Mouse (Mus musculus) gastrocnemius, postnatal 14 days (tissue): ENCODE results near the gene Cyct. TPM values are rescaled to one million over a fixed set of nuclear protein-coding genes. Genes with fewer than 3 reads are reported as not detected.

Experiments used
- DNase-seq: peaks from one replicate; pipeline ENCODE4 v3.0.0; 2021; ENCODE audit warnings: mixed read lengths
- intact Hi-C: fragments of 180-260 bp; cut with DNase I; formaldehyde crosslinking; loops from one replicate; pipeline ENCODE4 v1.15.1; 2025; ENCODE audit warnings: low total_unique reads
- microRNA-seq, 2 experiments: library from miRNA; unstranded; fragments of <30 nt; microRNA quantifications; one replicate each; pipeline ENCODE4 v1.2.0; 2021
- total RNA-seq, 2 experiments: library from RNA; stranded (reverse); gene quantifications; 2 replicates each; pipeline ENCODE4 v1.2.3; 2021

The Cyct gene
- total RNA-seq, 2 experiments from 2014 or later: not detected

DNA sequence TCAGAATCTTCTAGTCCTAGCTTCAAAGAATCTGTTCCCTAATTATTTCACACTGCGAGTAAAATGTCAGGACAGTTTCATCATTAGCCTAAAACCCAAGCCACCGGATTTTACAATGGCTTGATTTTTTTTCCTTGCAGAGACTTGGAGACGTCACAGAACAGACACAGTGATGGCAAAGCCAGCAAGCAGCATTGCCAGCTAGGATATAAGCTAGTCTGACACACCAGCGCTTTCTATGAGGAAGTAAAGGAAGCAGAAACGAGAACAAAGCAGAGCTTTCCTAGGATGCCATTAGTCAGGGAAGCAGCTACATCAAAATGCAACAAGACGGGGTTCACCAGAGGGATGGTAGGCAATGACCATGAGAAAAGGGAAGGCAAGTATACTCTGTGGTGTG lies 12.4 kb downstream of the Cyct start:
- DNase-seq: no peak
- intact Hi-C loops: no loop called here

DNA sequence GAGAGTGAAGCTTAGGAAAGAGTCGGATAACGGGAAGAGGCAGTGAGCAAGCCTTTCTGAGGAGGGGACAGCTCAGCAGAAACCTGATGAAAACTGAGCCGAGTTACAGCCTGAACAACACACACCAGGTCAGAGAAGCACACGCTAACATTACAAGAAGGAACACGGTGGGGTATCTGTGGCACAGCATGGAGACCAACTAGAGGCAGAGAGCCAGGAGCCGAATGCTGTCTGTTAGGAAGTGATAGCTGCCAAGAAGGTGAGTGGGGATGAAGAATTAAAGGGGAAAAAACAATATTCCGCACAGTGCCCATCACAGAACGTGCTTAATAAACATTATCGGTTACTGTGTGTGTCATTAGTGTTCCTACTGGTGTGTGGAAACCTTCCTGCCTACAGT lies 18.1 kb downstream of the Cyct start:
- DNase-seq: no peak
- intact Hi-C loops: no loop called here

DNA sequence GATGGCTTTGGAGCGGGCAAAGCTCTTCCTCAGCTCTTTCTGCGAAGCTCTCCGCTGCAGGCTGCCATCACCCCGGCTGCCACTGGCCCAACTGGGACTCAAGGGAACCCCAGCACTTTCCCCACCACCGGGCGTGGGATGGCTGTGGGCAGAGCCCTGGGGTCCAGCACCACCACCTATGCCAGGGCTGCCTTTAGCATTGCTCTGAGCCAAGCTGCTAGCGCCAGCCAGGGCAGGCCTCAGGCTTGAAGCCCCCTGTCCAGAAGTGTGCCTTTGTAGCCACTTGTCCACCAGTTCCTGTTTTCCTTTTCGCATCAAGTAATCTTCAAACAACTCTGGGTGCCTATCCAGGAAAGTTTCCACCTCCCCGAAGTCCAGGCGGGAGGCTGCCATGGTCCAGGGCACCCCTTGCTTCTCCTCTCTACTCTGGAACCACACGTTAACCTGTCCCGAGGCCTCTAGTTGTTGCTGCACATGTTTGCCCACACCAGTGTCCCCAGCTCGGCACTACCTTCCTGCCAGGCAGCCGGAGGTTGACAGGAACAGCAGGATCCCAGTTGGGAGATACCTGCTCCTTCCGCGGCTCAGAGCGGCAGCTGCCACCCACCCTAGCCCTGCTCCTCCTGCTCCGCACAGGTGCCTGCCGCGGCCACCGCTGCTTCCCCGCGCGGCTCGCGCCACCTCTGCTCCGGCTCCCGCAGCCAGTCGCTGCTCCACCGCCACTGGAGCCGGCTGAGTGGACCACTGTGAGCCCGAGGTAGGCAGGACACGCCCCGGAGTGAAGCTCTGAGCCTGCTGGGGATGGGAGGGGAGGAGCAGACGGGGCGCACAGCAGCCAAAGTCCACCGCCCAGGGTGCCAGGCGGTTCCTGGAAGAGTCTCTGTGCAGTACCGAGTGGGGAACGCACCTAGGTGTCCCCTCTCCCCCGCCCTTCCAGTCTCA lies 21.8 kb downstream of the Cyct start, which contains the start of gene Pde11a:
Pde11a (minus strand) TSS at position 560 of the 942 bp plus-strand sequence.
- DNase-seq: no peak
- intact Hi-C loops: no loop called here

DNA sequence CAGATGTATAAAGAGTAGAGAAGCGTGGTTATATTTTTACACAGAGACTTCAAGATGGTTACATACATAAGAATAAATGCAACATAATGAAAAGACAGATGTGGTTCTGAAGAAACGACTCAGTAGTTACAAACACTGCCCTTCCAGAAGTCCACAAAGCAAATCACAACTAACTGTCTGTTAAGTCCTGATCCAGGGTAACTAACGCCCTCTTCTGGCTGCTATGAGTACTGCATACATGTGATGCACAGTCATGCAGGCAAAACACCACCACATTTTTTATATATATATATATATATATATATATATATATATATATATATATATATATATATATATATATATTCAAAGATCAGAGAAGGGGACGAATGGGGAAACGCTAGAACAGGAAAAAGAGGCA lies 25.7 kb downstream of the Cyct start:
- intact Hi-C loops: no loop called here
- DNase-seq: no peak

DNA sequence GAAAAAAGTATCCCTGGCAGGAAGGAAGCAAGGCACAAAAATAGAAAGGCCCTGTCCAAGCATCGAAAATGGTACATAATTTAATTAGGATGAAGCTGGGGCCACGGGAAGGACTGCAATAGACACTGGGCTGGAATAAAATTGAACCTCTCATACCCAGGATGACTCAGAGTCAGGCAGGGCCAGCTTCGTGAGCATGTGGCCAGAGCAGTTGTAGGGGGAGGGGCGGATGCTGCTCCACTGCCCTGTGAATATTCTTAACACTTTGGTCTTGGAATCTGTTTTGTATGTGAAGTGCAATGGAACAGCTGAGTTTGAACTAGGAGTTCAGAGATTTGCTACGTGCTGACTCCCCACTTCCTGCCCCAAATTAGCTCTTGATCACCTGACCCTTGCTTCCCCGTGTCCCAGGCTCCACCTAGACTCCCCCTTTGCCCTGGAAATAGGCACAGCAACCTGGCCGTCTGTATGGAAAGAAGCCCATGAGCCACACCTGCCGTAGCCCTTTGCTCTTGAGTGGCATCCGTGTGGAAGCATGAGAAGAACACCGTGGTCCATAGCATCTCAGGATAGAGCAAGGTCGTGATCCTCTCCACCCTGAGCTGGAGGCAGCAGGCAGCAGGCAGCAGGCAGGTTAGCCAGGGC lies 28.0 kb downstream of the Cyct start:
- no peak for DNase-seq
- intact Hi-C loops: no loop called here

DNA sequence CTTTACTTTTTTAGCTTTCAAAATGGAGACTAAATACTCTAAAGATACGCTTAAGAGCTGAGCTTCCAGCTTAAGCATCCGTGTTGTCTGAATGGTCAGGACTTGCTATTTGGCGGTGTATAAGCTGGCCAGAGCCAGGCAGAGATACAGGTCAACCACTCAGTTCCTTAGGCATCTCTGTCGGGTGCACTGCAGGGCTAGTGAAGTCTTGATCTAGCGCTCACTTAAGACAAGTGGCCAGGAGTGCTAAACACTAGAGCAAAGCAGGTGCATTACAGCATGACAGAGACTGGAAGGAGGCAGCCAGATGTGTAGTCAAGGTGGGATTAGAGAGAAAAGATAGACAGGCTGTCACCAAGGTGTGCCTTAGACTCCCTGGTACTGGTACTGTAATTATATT lies 30.2 kb downstream of the Cyct start:
- intact Hi-C loops: no loop called here
- DNase-seq: no peak

DNA sequence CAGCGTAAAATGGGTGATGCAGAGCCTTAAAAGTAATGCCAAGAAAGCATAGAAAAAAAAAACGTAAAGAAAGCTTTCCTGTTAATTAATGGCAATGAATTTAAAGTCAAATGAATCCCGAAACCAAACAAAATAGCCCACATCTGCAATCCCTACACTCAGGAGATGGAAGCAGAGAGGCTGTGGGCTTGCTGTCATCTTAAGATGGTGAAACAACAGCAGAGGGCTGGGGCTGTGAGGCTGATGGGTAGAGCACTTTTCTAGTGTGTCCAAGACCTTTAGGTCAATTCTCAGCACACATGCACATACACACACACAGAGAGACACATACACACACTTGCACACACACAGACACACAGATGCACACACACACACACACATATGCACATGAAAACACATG lies 34.1 kb downstream of the Cyct start:
- intact Hi-C loops: no loop called here
- DNase-seq: no peak

DNA sequence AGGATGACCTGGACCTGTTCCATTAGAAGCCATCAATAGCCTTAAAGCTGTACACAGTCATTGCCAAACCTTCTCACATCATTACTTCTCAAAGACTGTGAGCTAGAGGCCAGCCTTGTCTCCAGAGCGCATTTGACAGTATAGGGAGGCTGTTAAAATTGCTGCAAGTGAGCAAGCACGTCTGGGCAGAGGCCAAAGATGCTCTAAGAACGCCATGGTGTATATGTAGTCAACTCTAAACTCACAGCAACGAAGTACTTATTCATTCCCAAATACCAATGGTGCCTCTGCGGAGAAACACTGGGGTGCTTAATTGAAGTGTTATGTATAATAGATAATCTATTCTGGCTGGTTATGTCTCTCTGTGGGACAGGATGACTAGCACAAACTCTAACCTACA lies 35.8 kb downstream of the Cyct start:
- DNase-seq: no peak
- intact Hi-C loops: no loop called here

DNA sequence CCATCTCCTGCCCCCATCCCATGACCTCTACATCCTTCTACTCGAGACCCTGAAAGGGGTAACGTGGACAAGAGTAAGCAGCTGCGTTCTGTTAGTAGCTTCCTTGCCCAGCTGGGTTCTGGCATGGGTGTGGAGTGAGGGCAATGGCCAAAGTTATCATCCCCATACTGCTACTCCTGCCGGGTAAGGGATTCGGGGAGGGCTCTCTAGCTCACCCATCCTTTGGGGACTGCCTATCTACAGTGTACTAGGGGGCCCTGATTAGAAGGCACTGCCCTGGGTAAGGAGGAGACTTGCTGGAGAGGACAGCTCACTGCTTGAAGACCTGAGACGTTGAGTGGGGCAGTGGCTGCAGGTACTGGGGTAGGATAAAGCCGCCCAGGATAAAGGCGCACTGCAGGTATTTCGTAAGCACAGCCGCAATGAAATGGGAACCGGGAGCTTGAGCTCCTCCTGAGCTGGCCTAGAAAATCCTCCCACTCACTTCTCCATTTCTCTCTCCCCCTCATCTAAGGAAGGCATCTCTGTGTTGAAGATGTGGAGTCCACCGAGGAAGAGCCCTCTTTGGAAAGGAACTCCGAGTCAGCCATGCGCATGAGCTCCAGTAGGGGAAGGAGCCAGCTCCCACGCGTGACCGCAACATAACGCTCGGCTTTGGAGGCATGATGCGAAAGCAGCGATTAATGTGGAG lies 36.9 kb downstream of the Cyct start:
- no peak for DNase-seq
- intact Hi-C loops: no loop called here

DNA sequence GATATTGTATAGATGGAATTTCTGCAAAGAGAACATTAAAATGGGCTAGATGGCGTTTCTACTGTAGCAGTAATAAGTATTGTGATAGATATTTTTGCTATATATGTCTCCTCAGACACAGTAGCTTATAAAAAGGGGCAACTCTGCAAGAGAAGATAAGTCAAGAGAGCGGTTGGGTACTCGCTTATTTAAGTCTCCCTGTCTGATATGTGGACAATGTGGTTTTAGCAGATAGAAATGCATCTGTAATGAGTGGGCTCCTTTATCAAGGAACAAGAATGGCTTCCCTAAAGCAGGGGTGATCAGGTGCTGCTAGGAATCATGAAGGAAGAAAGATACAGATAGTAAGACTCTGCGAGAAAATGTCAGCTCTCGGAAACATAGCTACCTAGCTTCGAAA lies 39.9 kb downstream of the Cyct start:
- DNase-seq: no peak
- intact Hi-C loops: no loop called here

DNA sequence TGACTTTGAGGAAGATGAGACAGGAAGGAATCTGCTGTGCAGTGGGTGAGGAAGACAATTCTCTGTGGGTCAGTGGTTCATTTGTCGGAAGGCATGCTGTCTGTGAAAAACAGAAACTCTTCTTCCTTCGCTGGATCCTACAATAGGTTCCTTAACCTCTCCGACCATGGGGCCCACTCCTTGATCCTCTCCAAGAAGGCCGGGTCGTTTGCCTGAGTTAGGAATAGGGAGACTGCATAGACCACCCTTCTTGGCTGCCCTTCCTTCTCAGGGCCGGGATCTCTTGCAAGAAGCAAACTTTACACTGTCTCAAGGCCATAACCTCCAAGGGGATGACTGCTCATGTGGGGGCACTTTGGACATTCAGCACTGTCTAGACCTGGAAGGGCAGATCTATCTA lies 41.0 kb downstream of the Cyct start:
- no peak for DNase-seq
- intact Hi-C loops: no loop called here

Small RNAs within 50 kb of the gene (microRNA-seq; reads per million reads assigned to microRNA genes)
- 0 reads per million in 2 experiments for gene Gm44337

Other genes with a start within 250 kb of the Cyct start
- gene Pde11a, start 21.7 kb downstream of the Cyct start, total RNA-seq: under 1 TPM; 0.07 to 0.14 TPM
- gene Rbm45, start 9.5 kb upstream of the Cyct start, total RNA-seq: 10 to 100 TPM; 14.6 to 15.2 TPM
- gene Osbpl6, start 46.1 kb upstream of the Cyct start, total RNA-seq: 10 to 100 TPM; 16.1 to 20.3 TPM